Mouse (Mus musculus): ENCODE results near the gene Ankrd11.

The Ankrd11 gene

DNA sequence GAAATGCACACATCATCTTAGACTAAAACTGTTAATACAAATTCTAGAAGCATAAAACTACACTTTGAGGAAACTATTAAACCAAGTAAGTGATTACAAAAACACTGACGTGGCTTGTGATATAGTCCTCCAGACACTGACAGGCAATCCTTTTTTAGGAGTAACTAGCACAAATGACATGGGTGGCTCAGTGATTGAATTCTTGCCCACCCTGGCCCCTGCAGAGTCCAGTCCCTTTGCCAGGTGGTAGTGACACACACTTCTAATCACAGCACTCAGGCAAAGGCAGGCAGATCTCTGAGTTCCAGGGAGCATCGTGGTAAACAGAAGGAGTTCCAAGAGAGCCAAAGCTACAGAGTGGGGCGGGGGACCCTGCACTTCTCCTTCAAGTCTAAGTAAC is 36.7 kb downstream of the Ankrd11 start:
- in situ Hi-C loops (cut with MseI, MboI), result no loop called here

DNA sequence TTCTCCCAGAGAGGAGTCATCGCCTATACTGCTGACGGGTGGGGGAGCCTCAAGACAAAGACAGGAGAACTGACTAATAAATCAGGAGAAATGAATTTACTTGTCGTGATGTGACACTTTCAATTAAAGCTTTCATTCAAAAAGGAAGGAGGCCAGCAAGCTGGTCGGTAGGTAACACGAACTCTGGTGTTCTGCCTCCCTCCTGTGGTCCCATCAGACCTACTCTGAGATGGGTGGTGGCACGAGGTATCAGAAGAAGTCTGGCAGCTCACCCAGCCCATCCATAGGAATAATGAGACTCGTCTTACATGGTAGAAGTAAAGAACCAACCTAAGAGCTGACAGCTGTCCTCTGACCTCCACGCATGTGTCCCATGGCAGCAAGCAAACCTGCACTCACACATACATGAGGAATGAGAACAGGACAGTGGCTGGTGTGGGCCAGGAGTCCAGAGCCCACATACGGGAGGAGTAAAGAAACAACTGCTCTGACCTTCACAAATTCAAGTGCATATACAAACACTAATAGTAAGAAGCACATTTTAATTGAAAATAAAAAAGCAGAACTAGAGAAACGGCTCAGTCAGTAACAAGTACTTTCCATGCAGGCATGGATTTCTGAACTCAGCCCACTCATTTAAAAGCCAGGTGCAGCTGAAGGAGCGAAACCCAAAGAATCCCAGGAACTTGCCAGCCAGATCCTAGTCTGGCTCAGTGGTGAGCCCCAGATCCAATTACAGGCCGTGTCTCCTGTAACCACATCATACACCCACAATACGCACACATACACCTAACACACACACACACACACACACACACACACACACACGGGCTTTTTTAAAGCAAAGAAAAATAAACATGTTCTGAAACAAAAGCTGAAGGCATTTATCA is 37.8 kb downstream of the Ankrd11 start:
- in situ Hi-C loops (cut with MseI, MboI), result no loop called here

DNA sequence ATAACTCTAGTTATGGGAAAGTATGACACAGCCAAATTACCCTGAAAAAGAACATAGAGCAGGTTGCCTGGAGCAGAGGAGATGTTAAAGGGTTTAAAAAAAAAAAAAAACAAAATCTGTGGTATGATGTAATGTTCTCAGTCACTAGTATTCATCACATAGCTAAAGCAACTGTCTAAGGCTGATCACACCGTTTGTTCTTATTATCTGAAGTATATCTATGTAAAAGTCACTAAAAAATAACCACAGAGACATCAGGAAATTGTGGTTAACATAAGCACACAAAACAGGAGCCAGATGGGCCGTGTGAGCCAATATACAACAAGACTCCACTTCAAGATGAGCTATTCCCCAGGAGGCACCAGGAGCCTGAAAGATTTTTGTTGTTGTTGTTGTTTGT is 41.8 kb downstream of the Ankrd11 start:
- in situ Hi-C loops (cut with MseI, MboI), result no loop called here

DNA sequence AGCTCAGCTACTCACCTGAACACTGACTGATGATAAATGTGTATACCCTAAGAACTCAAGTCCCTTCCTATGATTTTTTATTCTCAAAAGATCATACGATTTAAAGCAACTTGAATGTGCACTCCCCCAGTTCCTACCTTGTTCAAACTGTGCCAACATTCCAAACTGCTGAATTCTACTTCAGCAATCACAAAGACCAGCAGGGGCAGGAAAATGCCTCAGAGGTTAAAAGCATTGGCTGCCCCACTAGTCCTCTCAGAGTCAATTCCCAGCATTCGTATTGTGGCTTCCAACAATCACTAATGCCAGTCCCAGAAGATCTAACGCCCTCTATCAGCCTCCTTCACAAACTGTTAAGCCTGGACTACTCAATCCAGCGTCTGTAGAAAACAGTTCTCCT is 44.1 kb downstream of the Ankrd11 start:
- in situ Hi-C loops (cut with MseI, MboI), result no loop called here

DNA sequence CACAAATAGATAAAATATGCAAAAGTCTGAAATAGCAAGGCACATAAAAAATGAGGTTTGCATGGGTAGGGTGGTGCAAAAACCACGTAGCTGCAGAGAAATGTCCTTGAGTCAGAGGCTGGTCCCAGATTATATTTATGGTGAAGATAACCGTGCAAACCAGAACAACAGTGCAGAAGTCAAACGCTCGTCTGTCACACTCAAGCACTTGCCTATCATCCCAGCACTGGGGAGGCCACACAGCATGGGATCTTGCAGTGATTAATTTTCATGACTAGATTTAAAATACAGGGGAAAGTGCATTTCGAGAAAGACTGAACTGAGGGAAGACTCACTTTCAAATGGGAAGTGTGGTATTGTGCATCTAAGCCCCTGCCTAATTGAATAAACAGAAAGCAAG is 48.3 kb downstream of the Ankrd11 start:
- in situ Hi-C loops (cut with MseI, MboI), result no loop called here

DNA sequence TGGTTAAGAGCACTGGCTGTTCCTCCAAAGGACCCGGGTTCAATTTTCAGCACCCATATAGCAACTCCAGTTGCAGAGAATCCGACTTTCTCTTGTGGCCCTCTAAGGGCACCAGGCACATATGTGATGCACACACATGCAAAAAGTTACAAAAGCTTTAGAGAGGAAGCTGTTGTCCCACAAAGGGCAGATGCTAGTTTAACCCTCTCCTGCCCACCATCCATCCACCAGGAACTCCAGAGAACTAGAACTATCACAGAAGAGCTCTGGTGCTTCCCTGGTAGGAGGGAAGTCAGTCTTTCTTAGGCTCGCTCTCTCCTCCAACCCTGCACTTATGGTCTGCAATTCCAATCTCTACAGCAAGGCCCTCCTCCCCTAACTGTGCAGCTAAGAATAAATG is 49.0 kb downstream of the Ankrd11 start:
- in situ Hi-C loops (cut with MseI, MboI), result no loop called here

DNA sequence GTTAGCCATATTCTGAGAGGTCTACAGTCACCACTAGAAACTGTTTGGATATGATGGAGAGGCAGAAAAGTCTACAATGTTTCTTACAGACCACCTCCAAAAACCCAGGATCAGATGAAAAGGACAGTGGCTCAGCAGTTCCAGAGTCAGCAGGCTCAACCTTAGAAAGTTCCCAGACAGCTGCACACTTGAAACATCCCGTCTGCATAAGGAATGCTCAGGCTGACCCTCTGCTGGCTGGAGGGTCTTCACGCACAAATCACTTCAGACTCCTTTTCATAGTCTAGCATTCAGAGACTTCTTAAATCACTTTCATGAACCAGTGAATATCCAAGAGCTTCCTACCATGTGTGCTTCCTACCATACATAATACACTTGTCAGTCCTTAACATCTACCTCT is 49.8 kb downstream of the Ankrd11 start:
- in situ Hi-C loops (cut with MseI, MboI), result no loop called here

DNA sequence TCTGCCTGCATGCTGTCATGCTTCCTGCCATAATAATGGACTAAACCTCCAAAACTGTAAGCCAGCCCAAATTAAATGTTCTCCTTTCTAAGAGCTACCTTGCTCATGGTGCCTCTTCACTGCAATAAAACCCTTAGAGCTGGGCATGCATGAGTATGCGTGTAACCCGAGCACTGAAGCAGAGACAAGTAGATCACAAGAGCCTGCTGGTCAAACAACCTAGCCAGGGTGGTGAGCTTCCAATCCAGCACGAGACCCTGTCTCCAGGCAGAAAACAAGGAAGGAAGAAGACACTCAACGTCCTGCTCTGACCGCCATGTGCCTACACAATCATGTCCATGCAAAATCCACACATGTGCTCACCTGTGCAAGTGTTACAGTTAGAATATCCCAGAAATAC is 50.7 kb downstream of the Ankrd11 start:
- in situ Hi-C loops (cut with MseI, MboI), result no loop called here

DNA sequence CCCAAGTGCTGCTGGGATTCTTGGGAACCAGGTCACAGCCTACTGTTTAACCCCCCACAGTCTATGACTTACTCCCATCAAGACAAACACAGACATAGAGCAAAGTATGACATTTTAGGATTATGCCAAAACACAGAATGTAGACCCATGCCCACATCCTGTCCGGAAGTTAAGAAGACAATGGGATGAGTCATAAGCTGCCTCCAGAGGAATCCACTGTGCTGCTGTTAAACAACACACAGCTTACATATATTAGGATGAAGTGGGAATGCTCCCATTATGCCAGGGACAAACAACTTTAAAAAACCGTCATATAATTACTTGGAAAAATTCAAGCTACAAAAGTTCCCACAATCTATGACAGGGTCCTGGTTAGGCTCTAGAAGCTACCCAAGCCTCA is 52.1 kb downstream of the Ankrd11 start:
- in situ Hi-C loops (cut with MseI, MboI), result no loop called here

DNA sequence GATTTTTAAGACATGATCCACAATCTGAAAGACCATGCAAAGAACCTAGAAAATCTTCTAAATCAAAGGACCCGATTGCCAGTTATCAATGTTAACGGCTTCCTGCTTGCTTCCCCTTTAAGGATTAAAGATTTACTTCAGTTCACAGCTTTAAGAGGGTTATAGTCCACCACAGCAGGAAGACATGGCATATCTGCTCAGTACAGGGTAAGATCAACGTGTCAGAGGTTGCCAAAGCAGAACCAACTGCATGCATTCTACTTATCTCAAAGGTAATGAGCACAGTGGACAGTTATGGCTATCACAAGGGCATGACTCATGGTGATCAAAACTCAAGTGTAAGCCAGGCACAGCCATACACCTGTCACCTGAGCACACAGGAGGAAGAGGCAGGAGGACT is 53.1 kb downstream of the Ankrd11 start:
- in situ Hi-C loops (cut with MseI, MboI), result no loop called here

DNA sequence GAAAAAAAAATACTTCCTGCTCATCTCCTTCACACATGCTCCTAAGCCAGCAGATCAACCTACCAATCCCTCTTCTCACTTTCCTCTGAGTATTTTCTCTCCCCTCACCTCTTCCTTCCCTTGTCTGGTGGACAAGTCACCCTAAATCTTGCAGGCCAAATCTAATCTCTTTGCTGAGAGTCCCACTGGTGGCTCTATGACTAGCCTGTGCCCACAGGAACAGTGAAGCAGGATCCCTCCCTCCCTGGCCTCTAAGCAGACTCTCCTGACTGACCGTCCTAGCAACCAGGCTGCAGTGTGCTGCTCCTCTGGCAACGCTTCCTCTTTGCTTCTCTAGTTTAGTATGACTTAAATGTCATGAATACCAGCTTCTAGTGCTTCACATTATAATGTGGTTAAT is 54.8 kb downstream of the Ankrd11 start:
- in situ Hi-C loops (cut with MseI, MboI), result no loop called here

DNA sequence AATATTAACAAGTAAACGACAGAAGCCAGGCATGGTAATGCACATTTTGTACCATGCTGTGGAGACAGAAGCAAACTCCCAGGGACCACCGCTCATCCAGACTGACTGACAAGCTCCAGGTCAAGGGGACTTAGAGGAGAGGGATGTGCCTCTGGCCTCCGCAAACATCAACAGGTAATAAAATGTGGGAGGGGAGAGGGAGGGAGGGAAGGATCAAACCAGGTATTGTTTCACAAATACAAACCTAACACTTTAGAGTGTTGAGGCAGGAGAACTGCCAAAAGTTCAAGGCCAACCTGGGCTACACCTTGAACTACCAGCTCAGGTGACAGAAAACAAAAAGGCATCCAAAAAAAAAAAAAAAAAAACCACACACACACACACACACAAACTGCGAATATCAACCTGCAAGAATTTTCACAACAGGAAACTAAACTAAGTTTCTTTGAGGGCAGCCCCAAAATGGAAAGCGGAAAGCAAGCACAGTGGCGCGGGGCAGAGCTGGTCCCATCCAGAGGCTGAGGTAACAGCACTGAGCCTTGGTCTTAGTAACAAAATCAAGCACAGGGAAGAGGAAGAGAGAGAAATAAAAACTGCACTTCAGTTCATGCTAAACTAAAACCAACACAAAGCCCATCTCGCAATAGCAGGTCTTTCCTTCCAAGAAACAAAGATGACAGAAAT is 55.4 kb downstream of the Ankrd11 start:
- in situ Hi-C loops (cut with MseI, MboI), result no loop called here

DNA sequence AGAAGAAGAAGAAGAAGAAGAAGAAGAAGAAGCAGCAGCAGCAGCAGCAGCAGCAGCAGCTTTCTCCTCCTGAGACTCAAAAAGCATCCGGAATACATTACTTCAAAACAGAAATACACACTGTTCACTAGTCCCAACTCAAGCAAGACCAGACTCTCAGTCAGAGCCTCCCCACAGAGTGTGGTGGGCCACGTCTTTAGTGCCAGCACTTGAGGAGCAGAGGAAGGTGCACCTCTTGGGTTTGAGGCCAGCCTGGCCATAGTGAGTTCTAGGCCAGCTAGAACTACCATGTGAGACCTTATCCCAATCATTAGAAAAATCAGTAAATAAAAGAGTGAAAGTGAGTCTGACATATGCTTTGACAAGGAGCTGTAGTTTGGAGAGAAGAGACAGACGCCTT is 57.9 kb downstream of the Ankrd11 start:
- in situ Hi-C loops (cut with MseI, MboI), result no loop called here

DNA sequence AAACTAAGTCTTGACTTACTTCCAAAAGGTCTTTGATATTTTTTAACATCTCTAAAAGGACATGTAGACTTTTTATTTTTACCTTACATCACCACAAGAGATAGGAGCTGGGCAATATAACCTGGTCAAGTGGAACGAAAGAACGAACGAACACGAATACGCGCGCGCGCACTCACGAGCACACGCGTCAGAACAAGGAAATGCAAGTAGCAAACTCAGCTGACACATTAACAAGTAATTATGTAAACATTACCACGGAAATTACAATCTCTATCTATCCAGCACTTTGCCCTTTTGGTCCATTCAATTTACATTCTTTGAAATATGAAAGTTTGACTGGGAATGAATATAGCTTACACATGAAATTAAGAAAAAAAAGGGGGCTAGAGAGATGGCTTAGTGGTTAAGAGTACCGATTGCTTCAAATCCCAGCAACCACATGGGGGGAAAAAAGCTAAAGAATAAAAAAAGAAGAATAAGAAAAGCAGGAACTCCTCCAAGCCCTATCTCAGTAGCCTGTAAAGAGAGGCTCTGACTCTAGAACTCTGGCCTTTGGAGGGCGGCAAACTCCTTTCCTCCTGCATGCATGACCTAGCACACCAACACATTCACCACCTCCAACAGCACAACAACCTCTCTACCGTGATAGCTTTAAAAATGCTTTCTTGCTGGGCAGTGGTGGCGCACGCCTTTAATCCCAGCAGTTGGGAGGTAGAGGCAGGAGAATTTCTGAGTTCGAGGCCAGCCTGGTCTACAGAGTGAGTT is 58.7 kb downstream of the Ankrd11 start:
- in situ Hi-C loops (cut with MseI, MboI), result no loop called here

DNA sequence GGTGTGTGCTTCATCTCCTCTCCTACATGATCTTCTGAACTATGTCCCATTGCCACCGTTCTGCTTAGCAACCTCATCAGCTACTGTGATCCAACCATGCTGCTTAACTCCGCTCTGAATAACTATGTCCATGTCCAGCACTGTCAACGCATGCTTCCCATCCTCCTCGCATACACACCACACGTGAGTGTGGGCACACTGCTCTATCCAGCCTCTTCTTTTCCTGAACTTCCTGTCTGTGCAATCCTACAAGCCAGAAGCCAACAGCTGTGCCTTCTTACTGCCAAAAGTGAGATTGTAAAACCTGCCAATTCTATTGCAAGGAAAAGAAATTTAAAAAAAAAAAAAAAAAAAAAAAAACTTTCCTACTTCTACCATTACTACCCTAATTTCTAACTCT is 60.4 kb downstream of the Ankrd11 start:
- in situ Hi-C loops (cut with MseI, MboI), result no loop called here

DNA sequence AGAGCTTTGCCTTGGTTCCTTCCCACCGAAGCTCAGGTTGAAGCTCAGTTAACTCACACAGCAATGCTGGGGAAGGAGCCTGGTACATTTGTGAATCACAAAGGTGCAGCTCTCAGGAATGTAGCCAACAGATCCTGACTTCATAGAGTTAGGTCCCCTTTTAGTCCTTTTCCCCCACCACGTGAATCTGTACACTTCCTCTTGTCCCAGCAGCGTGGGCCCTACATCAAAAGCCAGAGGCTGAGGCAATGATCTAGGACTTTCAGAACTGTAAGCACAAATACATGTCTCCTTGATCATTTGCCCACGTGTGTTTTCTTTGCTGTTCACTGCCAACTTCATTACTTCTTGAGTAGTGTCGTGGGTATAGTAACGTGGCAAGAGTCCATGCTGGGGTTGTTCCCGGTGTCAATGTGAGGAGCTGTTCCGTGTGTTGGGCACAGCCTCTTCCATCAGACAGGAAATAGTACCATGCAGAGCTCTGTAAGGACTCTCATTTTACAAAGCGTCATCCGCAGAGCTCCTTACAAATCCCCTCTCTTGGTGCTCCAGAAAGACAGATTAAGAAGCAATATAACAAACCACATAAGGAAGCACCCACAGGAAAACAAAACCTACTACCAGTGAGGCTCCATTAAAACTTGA is 62.1 kb downstream of the Ankrd11 start:
- in situ Hi-C loops (cut with MseI, MboI), result no loop called here

DNA sequence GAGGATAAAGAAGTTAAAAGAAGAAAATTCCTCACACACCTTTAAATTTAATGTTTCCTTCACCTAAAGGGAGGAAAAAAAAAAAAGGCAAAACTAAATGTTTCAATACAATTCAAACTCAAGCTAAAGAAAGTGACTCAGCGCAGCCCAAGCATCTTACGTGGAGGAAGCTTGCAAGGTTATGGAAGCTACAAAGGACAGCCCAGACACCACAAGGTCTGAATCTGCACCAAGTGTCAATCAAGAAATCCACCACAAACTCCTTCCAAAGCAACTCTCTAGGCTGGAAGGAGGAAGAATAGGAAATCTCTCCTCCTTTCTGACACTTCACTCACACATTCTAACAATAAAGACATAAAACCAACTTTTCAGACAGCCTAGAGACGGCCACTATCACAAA is 62.7 kb downstream of the Ankrd11 start:
- in situ Hi-C loops (cut with MseI, MboI), result no loop called here

DNA sequence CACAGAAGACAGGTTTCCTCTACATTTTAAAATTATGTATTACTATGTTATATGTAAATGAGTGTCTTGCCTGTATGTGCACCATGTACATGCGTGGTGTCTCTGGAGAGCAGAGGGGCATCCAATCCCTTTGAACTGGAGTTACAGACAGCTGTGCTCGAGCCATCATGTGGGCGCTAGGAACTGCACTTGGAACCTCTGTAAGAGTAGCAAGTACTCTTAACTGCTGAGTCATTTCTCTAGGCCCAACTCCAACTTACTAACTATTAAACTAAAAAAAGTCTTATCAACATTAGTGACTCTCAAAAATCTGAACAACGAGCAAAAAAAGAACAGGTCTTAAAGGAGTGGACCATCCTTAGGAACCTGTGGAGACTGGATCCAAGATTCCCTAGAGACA is 66.0 kb downstream of the Ankrd11 start:
- in situ Hi-C loops (cut with MseI, MboI), result no loop called here

DNA sequence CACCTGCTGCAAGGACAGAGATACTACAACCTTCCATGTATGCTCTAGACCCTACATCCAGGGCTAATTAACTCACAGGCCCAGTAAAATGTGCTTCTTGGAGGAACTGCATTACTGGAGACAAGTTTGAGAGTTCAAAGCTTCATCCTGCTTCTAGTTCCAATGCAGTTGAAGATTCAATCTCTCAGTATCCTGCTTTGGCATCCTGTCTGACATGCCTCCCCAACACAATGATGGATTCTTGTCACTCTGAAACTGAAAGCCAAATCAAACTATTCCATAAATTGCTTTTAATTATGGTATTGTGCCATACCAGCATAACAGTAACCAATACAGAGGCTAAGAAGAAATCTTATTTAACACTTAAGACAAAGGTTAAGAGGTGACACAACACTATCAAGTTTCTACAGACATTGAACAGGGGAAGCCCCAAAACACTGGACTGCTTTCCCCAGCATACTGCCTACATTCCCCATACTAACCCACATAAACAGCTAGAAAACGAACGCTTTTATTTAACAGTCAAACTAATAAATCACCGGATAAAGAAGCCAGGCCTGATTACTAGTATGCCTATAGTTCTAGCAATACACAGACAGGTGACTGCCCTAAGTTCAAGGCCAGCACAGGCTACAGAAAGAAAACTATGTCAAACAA is 72.0 kb downstream of the Ankrd11 start:
- in situ Hi-C loops (cut with MseI, MboI), result no loop called here

DNA sequence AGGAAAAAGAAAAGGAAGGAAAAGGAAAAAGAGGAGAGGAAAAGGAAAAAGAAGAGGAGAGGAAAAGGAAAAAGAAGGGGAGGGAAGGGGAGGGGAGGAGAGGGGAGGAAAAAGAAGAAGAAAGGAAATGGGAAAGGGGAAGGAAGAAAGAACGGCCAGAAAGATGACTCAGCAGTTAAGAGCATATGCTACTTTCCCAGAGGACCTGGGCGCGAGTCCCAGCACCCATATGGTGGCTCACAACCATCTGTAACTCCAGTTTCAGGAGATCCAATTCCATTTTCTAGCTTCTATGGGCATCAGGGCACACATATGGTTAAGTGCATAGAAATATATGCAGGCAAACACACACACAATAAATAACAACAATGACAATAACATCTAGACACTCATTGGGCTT is 73.9 kb downstream of the Ankrd11 start:
- in situ Hi-C loops (cut with MseI, MboI), result no loop called here

DNA sequence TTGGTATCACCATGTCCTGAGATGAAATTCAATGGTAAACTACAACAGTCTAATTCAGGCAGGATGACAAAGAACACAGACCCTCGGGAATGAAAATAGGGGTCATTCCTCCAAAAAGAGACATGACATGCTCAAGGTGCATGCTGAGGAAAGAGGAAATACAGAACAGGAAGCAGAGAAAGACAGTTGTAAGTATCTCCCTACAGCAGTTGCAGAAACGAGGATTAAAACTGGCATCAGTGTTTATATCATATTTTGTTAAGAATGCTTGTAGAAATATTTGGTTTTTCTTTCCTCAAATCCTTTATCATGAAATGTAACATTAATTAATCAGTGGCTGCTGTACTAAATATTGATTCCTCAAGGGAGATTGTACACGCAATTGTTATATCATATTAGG is 75.4 kb downstream of the Ankrd11 start:
- in situ Hi-C loops (cut with MseI, MboI), result no loop called here

DNA sequence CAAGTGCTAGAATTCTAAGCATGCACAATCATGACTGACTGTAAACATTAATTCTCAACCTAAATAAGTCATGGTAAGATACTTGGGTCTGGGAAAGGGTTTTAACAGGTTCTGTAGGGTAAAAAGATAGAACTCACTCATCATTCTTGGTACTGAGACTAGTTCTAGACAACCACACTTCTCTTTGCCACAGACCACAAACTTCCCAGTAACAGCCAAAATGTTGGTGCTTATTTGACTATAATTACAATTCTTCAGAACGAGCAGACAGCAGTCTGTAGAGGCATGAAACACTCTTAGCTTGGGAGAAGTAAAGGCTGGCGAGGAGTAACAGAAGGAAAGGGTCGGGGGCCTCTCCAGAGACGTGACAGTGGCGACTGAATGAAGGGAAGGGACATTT is 80.0 kb downstream of the Ankrd11 start:
- in situ Hi-C loops (cut with MseI, MboI), result no loop called here
